Comparison of ENCODE assay signal across 14 mouse cellular contexts in genomic region chr4:105695895-105696294, GRCm38 (mm10).
"Had no signal": no experiment of that assay in that cellular context is flagged by ENCODE, and none has a peak within 500 bp of the region (broad histone marks: within the 10 kb centered on the region; RNA-seq: fewer than 3 reads in every experiment).

No protein-coding gene starts in this region.

- H3K4me3 ChIP-seq: intestine, embryonic 15.5 days; kidney, embryonic 15.5 days; limb, embryonic 12.5 days; liver, embryonic 13.5 days; myocyte; neural tube, embryonic 15.5 days had no signal

- H3K27ac ChIP-seq: hindbrain, embryonic 14.5 days; intestine, embryonic 15.5 days; kidney, embryonic 15.5 days; limb, embryonic 12.5 days; liver, embryonic 13.5 days; neural tube, embryonic 15.5 days had no signal

- ATAC-seq: intestine, embryonic 15.5 days; liver, postnatal 0 days had no signal

- H3K9ac ChIP-seq: hindbrain, embryonic 14.5 days; intestine, embryonic 15.5 days; kidney, embryonic 15.5 days; limb, embryonic 12.5 days; liver, embryonic 13.5 days; liver, postnatal 0 days; neural tube, embryonic 15.5 days had no signal

- H3K4me1 ChIP-seq: intestine, embryonic 15.5 days; kidney, embryonic 15.5 days; liver, embryonic 13.5 days; neural tube, embryonic 15.5 days had no signal

- H3K4me2 ChIP-seq: hindbrain, embryonic 14.5 days; intestine, embryonic 15.5 days; kidney, embryonic 15.5 days; limb, embryonic 12.5 days; liver, embryonic 13.5 days; neural tube, embryonic 15.5 days had no signal

- H3K27me3 ChIP-seq: intestine, embryonic 15.5 days; limb, embryonic 12.5 days; liver, embryonic 13.5 days; neural tube, embryonic 15.5 days had no signal

- H3K9me3 ChIP-seq: intestine, embryonic 15.5 days; kidney, embryonic 15.5 days; limb, embryonic 12.5 days; liver, embryonic 13.5 days; neural tube, embryonic 15.5 days had no signal

- DNase-seq: layer of hippocampus, postnatal 36 days; liver; liver, embryonic 13.5 days; liver, postnatal 0 days; midbrain, embryonic 14.5 days; spleen, adult 18-20 months; thymus, adult 18-20 months; thymus, postnatal 14 days had no signal

- H3K36me3 ChIP-seq: intestine, embryonic 15.5 days; kidney, embryonic 15.5 days; limb, embryonic 12.5 days; liver, embryonic 13.5 days; neural tube, embryonic 15.5 days had no signal
